Mouse (Mus musculus): Measurements from ENCODE around the gene Gm20532.

- TF ChIP-seq CTCF (IDR thresholded peaks at IDR 0.05; ENCODE audit: borderline replicate concordance, extremely low read depth, insufficient read depth, insufficient read length) (peak; percentile 19; the same call in 1 of the 2 replicates), POLR2A (IDR thresholded peaks at IDR 0.05; ENCODE audit: borderline replicate concordance, extremely low read depth, insufficient read depth, insufficient read length, poor library complexity, severe bottlenecking) (no peak)
These were observed 39.0 kb upstream of the Gm20532 start for GRCm38 (mm10) chr2:26547481-26547880.

Data from brain, embryonic 14.5 days (tissue).